Mouse (Mus musculus): ENCODE data around the gene Sgms1. TPM values are rescaled to one million over a fixed set of nuclear protein-coding genes. Genes with fewer than 3 reads are reported as not detected.

Sgms1 gene
- 100 to 1,000 TPM; 148 to 170 TPM for total RNA-seq (2023)

GRCm38 (mm10) chr19:32389001-32389871 lies at the start of gene Sgms1:
Gene Sgms1, minus strand, starts transcription at chr19:32389714.

DNA sequence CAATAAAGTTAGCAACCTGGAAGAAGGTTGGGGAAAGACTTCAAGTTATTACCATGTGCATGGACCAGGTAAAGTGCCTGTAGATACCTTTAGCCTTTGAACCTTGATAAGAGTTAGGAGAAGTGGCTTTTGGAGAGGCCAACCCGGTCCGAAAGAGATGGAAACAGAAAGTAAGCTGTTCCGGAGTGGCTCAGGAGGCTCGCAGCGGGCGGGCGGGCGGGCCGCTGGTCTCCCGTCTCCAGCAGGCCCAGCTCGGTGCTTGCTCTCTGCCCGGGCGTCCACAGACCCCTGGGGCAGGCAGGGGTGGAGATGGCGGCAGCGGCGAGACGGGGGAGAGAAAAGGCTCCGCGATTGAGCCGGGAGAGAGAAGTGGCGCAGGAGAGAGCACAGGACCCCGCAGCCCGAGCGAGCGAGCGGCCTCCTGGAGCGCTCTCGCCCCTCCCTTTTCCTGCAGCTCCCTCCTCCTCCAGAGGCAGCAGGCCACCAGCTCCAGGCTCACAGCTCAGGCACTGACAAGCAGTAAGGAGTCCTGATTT lies 281.7 kb downstream of the Sgms1 start, which contains the start of gene Asah2:
Gene Asah2, minus strand, starts transcription at position 441 of the 536 bp plus-strand sequence.

Other genes starting within 250 kb of the Sgms1 start
- gene Rpl9-ps6, start 76.9 kb upstream of the Sgms1 start, total RNA-seq (2023) = 10 to 100 TPM; 46.8 to 62.8 TPM
- 10 to 100 TPM; 20.5 to 21.4 TPM for gene Minpp1, start 96.1 kb upstream of the Sgms1 start, total RNA-seq (2023)
- 10 to 100 TPM in 1 of 2 experiments, 1 to 10 TPM in 1; 8.0 to 11.7 TPM for gene Papss2, start 206.1 kb upstream of the Sgms1 start, total RNA-seq (2023)

Data from monocyte, adult 59 days (primary cell).